ENCODE assay signal across 8 mouse cellular contexts in genomic region chr17:27422726-27423381, GRCm38 (mm10).
DNase-seq lines count a peak whose midpoint lies in the region; TF ChIP-seq lines count a peak whose summit lies in the region.

No protein-coding gene starts in this region.

- H3K27ac ChIP-seq in layer of hippocampus, adult 2 months = no peak overlapping the region

- no peak overlapping the region for H3K4me3 ChIP-seq in layer of hippocampus, adult 2 months

- DNase-seq in Muller cell, postnatal 12 days (ENCODE audit: inconsistent ontology term) = peak; percentile 78
- peak; percentile 91 for DNase-seq in cerebellum, adult 9-11 months
- DNase-seq in frontal cortex, postnatal 36 days (ENCODE audit: low spot score in 2 of 2) = peak; percentile 15 to 51
- DNase-seq in layer of hippocampus, adult 2 months (ENCODE audit: low spot score in 2 of 2) = peak; percentile 38 to 54
- peak; percentile 26 for DNase-seq in lung, postnatal 36 days
- peak; percentile 58 for DNase-seq in telencephalon, adult 2 months (ENCODE audit: low read depth, low spot score)
- DNase-seq in testis, postnatal 10 days (ENCODE audit: low spot score) = no peak
- no peak for DNase-seq in kidney, adult 9 months

- TF ChIP-seq CTCF in layer of hippocampus, adult 2 months (conservative IDR thresholded peaks at IDR 0.05) = no peak

Comparison
In these comparisons a context has a peak if more than half of its experiments do, and no peak if none do; other contexts are left out.
1. DNase-seq: peak in Muller cell, postnatal 12 days (single experiment), cerebellum, adult 9-11 months (single experiment), frontal cortex, postnatal 36 days (2 of 2), layer of hippocampus, adult 2 months (2 of 2), lung, postnatal 36 days (single experiment) and telencephalon, adult 2 months (single experiment); none in testis, postnatal 10 days (single experiment) and kidney, adult 9 months (single experiment).